Mouse (Mus musculus) cerebellum, adult 11 months (tissue): ENCODE measurements at regions not wholly inside any gene's neighbourhood (a gene's known extent, or its start where the extent isn't known, plus 50 kb on each side); places are given as distances from the start of the nearest gene placed in this dataset.

Experiments used
- DNase-seq: peaks from one replicate; pipeline ENCODE4 v3.0.0; 2022

- DNase-seq, result no peak
Measured at GRCm38 (mm10) chr15:60101485-60102280, 85.3 kb upstream of the 4933412E24Rik start.

- DNase-seq, result peak; percentile 14
Measured at GRCm38 (mm10) chr15:60097141-60097540, 80.7 kb upstream of the 4933412E24Rik start.

- no peak for DNase-seq
Measured at GRCm38 (mm10) chr15:60096131-60096530, 79.7 kb upstream of the 4933412E24Rik start.

DNA sequence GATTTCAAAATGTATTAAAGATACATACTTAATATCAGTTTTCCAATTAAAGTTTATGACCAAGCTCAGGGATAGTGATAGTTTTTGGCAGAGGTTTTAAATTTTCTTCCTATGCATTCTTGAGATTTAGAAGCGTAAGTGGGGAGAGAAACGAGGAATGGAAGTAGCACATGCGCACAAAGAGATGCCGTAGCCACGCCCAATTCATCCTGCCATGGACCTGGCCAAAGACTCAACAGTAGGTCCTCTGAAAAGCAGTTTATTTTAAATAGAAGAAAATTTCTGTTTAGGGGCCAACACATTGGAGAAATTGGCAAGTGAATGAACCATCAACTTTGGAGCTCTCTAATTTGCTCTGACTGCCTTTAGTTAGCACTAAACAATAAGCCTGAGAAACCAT is 73.5 kb upstream of the 4933412E24Rik start:
- no peak for DNase-seq

- no peak for DNase-seq
Measured at GRCm38 (mm10) chr15:60088964-60089899, 72.8 kb upstream of the 4933412E24Rik start.
